Mouse (Mus musculus): ENCODE measurements around the gene Grm4.

Grm4 gene

DNA sequence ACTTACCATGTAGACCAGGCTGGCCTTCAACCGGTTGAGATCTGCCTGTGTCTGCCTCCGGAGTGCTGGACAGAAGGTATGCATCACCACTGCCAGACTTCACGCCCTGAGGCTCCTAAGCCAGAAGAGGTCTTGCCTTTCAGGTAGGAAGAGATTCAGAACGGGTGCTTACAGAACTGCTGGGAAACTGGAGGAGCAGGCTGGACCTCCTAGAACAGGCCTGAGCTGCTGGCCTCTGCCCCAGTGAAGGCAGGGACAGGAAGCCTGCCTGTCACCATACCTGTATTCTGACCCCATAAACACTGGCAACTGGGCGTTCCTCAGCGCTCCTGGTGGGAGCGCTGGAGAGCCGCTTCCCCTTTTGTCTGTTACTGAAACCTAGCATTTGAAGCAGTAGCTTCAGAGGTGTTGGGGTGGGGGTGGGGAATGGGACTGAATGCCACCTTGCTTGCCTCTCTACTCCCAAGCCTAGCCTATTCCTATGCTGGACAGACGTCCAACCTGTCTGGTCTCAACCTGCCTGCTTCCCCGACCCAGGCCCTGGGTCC, 30.3 kb upstream of the Grm4 start:
- no peak for DNase-seq (ENCODE audit: low spot score in 2 of 2)

DNA sequence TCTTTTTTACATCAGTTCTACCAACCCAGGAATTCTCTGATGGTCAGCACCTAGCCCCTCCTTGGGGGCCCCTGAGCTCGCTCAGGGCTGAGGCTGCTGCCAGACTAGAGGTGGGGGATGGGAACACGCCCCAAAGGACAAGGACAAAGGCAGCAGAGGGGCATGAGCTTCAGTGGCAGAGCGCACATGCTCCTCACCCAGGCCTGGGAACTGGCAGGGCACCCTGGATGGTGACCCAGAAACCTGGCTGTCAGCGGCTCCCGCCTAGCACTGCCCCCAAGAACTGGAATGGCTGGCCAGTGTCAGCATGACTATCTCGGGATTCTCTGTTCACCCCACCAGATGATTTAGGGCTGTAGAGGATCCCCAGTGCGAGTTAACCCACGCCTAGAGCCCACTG, 28.0 kb upstream of the Grm4 start:
- DNase-seq (ENCODE audit: low spot score in 2 of 2): no peak

DNA sequence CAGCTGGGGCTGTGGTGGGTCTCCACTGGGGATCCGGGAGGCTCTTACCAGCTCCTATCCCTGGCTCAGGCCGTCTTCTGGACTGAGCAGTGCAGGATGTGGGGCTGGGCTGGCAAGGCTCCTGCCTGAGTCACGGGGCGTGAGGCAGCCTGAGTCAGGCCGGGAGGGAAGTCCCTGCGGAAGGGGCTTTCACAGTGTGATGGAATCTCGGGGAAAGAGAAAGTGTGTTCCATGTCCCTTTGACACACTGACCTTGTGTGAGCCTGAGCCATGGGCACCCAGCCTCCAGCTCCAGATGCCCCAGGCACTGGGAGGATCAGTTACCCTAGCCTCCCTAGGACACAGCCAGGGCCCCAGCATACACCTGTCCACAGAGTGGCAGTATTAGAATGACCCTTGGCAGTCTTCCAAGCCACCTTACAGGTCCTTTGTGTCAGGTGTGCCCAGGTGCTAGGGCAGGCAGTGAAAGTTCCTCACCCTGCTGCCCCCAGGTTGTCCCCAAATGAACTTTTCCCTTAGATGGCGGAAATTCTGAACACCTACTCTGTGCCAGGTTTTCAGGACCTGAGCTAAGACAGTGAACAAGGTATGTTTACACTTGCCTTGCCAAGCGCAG, 26.2 kb upstream of the Grm4 start:
- no peak for DNase-seq (ENCODE audit: low spot score in 2 of 2)

GRCm38 (mm10) chr17:27546574-27547085, 25.4 kb upstream of the Grm4 start:
- DNase-seq (ENCODE audit: low spot score in 2 of 2): no peak

DNA sequence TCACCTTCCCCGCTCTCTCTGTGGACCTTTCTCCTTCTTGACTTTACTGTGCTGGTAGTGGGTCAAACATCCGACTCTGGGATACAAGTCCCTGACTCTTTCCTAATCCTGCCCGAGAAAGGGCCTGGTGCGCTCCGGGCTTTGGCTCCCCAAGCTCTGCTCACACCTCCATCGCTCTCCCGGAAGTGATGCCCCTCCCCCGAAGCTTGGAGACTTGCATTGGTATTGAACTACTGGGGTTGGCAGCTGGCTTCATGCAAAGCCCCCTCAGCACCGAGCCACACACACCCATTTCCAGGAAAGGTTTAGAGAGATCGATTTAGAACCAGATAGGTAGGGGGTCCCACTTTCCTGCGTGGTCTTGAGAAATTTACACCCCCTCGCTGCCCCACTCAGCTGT, 24.8 kb upstream of the Grm4 start:
- no peak for DNase-seq (ENCODE audit: low spot score in 2 of 2)

DNA sequence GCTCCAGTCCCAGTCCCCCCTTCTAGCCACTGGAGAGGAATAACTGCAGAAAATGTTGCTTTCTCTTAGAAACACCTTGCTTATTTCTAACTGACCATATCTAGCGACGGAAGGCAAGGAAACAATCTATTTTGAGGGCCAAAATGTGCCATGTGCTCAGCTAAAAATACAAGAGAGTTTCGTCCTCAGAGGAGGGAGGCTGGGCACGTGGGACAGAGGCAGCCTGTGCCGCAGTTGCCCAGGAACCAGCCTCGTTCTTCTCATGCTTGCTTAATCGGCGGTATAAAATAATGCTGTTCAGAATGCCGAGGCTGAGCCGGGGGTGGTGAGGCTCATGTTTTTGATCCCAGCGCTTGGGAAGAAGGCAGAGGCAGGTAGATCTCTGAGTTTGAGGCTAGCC, 23.3 kb upstream of the Grm4 start:
- DNase-seq (ENCODE audit: low spot score in 2 of 2): no peak

- no peak for DNase-seq (ENCODE audit: low spot score in 2 of 2)
Observed at GRCm38 (mm10) chr17:27541984-27542383, 20.8 kb upstream of the Grm4 start.

- DNase-seq (ENCODE audit: low spot score in 2 of 2): no peak
Observed at GRCm38 (mm10) chr17:27541261-27541660, 20.1 kb upstream of the Grm4 start.

GRCm38 (mm10) chr17:27534718-27535117, 13.5 kb upstream of the Grm4 start:
- peak; percentile 76 to 78 for DNase-seq (ENCODE audit: low spot score in 2 of 2)

DNA sequence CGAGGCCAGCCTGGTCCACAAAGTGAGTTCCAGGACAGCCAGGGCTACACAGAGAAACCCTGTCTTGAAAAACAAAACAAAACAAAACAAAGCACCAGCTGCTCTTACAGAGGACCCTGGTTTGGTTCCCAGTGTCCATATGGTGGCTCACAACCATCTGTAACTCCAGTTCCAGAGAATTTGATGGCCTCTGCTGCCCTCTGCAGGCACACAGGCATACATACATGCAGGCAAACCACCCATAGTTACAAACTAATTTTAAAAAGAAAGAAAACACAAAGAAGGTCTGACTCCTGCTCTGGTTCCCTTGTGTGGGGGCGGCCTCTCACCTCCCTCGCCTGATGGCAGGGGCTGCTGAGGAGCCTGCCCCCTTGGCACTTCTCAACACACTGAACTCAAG, 12.2 kb upstream of the Grm4 start:
- DNase-seq (ENCODE audit: low spot score in 2 of 2): no peak

GRCm38 (mm10) chr17:27532095-27532494, 10.9 kb upstream of the Grm4 start:
- DNase-seq (ENCODE audit: low spot score in 2 of 2): no peak

GRCm38 (mm10) chr17:27528767-27529166, 7.6 kb upstream of the Grm4 start:
- no peak for DNase-seq (ENCODE audit: low spot score in 2 of 2)

DNA sequence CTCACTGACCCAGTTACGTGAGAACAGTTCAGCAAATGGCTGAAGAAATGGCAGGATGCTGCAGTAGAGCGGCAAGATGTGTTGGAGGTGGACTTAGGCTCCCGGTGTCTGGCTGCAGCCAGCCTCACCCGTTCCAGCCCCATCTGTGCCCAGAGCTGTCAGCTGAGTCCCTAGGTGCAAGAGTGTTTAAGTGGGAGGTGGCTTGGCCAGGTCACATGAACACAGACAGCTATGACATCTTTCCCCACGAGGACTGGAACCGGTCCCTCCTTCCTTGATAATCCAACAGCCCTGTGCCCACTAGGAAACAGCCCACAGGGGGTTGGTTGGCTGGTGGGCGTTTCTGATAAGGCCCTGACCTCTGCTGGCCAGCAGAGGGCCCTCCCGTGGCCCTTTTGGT, 6.8 kb upstream of the Grm4 start:
- DNase-seq (ENCODE audit: low spot score in 2 of 2): no peak

DNA sequence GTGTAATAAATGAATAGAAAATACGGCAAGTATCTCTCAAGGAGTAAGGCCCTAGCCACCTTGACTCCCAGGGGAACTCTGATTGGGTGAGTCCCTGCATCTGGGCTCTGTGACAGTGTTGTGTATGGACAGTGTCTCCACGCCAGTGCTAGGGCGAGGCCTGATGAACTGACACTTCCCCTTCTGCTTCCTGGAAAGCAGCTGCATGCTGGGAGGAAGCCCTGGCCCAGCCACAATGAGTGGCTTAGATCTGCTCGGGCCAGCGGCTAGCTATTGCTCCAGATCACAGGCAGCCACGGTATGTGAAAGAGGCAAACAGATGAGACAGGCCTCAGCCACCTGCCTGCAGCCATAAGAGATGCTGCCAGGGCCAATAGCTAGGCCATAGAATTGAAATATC, 6.0 kb upstream of the Grm4 start:
- peak; percentile 32 to 50 for DNase-seq (ENCODE audit: low spot score in 2 of 2)

DNA sequence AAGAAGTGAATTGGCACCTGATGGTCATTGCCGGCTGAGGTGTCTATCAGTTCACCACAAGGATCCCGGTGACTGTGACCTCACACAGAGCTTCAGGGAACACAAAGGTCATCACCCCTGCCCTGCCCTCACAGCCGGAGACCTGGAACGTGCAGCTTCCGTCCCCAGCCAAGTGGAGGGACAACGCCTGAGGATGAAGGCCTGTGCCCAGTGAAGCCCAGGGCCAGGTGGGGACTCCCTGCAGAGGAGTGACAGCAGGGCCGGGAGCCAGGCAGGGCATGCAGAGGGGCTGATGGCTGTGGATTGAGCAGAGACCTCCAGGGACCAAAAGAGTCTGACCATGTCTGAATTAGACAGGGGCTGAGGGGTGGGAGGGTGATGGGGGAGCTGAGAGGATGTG, 1.9 kb upstream of the Grm4 start:
- no peak for DNase-seq (ENCODE audit: low spot score in 2 of 2)

DNA sequence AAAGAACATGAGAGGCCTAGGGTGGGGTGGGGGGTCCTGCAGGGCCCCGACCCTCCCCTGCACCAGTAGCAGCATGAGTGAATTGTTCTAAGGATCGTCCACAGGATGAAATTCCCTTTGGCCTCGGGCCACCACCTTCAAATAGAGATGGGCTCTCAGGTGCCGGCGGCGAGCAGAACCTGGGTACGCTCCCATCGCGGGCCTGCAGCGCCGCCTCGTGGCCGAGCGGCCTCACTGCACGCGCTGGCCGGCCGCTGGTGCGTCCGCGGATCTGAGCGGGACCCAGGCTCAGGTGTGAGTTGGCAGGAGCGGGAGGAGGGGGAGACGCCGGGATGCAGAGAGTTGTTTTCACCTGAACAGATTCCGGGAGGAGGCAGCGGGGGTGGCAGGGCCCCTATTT, 646 bp downstream of the Grm4 start:
- peak in 1 of 2 experiments; percentile 13 for DNase-seq (ENCODE audit: low spot score in 2 of 2)

- no peak for DNase-seq (ENCODE audit: low spot score in 2 of 2)
Observed at GRCm38 (mm10) chr17:27518700-27519595, 2.3 kb downstream of the Grm4 start.

DNA sequence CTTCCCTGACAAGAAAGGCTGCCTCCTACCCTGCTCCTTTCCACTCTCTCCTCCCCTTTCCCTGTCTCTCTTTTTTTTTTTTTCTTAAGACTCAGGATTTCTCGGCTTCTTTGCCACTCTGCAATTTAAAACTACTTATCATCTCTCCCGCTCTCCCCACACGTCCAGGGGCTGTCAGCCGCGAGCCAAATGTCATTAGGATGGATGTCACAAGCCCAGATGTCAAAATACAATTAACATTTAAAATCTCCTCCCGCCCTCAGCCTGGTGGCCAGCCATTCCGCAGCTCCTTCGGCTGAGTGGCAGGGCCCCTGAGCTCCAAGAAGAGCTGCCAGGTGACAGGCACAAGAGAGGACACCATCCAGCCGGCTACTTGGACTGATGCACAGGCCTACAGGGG, 2.9 kb downstream of the Grm4 start:
- no peak for DNase-seq (ENCODE audit: low spot score in 2 of 2)

DNA sequence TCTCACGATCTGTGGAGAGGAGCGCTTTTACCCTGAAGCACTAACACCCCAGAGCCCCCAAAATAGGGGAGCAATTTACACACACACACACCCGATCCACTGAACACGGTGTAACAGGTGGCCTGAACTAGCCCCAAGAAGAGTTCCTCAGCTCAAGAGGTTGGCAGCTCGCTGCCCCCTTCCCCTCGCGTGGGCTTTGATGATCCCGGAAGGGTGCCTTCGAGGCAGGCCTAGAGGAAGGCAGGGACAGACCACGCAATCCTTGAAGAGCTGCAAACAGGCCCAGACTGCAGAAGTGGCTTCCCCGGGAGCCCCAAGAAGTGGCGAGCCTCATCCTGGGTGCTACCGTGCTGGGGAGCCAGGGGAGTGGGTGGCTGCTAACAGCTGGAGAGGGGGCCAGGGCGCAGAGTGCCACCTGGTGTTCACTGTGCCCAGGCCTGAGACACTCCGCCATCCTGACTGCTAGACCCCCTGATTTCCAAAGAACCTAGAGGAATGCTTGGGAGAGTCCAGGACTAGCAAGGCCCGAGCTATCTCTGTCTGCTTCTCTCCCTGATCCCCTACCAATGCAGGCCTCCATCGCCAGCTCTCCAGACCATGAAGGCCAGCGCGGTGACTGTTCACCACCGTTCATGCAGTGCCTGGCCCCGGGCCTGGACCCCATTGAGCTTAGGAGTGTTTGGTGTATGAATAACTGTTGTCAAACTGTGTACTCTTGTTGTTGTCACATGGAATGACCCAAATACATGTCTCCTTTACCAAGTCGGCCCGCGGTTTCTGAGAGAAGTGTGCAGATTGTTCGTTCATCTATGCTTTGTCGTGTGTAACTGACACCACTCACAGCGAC, 7.1 kb downstream of the Grm4 start:
- DNase-seq (ENCODE audit: low spot score in 2 of 2): no peak

DNA sequence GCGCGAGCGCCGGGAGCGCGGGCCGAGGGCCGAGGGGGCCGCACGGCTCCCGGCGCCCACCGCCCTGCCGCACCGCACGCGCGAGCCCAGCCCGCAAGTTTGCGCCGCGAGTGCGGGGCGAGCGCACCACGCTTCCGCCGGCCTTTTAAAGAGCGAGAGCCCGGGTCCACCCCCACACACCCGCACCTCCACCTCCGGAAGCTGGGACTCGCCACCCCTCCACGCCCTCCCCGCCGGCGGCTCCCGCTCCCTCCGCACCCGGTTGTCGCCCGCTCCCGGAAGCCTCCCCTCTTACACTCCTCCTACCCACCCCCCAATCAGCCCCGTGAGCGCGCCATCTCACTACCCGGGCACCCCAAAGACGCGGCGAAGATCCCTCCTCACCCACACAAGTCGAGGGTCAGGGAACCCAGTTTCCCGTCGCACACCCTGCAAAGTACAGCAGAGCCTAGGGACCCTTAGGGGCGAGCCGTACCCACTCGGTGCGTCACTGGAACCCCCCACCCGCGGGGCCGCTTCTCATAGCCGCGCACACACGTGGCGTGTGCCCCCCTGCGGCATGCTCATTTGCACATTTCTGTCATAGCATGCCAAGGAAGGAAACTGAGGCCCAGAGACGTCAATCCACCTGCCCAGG, 7.8 kb downstream of the Grm4 start:
- no peak for DNase-seq (ENCODE audit: low spot score in 2 of 2)

- DNase-seq (ENCODE audit: low spot score in 2 of 2): no peak
Observed at GRCm38 (mm10) chr17:27512619-27513161, 8.5 kb downstream of the Grm4 start.

Data from spleen, postnatal 36 days (tissue).